Mouse (Mus musculus) erythroblast, adult 5-6 weeks (primary cell): ENCODE measurements around the gene Eif1ad. TPM values are rescaled to one million over a fixed set of nuclear protein-coding genes. Genes with fewer than 3 reads are reported as not detected.
"Not testable (repeated sequence)": the region's sequence is repeated elsewhere in the genome, so short reads cannot be mapped to it uniquely, and the experiment has no call there.

ENCODE experiments used
- ATAC-seq: replicated peaks from 2 replicates; pipeline ENCODE4 v1.8.0; 2016; ENCODE audit warnings: moderate number of reproducible peaks, mild to moderate bottlenecking, moderate TSS enrichment, inconsistent platforms; ENCODE audit not compliant: poor library complexity, low FRiP score, severe bottlenecking
- total RNA-seq, 2 experiments: library from RNA; stranded (forward) in 1 of 2; stranded (reverse) in 1 of 2; fragments of 150-400 nt in 1 of 2; fragments of 200-764, 138-1000 nt in 1 of 2; gene quantifications; 2 replicates each; pipeline versions ENCODE4 v1.2.3 to v1.2.4; 2015 to 2017; ENCODE audit warnings: low replicate concordance in 2 of 2

The Eif1ad gene
- total RNA-seq, 2 experiments from 2014 or later, result 7.3 to 14.7 TPM

DNA sequence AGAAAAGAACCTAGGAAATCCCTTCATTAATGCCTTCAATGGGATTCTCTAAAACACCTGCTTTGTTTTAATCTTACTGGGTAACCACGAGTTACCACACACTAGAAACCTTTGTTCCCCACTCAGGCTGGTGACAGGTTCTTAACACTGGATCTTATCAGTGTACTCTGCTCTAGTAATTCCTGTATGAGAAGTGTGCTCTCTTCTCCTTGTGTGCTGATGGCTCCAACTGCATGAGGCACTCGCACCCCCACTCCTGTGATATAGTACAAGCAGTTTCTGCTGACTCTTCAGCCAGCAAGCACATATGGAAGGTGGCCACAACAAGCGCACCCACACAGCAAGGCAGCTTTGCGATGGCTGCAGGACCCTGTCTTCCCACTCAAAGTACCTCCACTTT is 7.6 kb downstream of the Eif1ad start:
- no peak for ATAC-seq

DNA sequence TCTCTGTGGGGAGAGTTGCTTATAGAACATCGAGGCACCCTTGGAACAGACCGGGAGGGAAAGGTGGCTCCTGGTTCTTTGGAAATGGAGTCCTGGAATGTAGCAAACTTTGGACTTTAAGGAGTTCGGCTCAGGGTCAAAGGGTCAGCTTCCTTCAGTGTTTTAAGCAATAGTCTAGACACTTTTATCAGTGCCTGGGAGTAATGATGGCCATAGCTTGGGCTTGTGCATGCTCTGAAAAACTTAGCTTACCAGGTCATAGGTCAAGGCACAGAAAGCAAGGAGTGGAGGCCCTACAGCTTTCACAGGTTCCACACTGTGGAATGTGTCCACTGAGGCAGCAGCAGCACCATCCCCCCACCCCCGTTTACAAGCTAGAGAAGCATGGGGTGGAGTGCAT is 8.2 kb downstream of the Eif1ad start:
- ATAC-seq, result no peak

DNA sequence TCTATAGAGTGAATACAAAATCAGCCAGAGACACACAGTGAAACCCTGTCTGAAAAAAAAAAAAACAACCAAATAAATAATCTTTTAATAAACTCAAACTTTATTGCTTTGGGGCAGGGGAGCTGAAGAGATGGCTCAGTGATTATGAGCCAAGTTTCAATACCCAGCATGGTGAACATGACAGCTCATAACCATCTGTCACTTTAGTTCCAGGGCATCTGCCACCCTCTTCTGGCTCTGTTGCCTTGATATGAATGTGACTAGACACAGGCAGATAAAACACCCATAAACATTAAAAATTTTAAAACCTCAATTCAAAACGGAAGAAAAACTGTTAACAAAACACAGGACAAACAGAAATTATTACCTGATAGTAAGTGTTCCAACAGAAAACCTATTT is 10.9 kb downstream of the Eif1ad start:
- no peak for ATAC-seq

DNA sequence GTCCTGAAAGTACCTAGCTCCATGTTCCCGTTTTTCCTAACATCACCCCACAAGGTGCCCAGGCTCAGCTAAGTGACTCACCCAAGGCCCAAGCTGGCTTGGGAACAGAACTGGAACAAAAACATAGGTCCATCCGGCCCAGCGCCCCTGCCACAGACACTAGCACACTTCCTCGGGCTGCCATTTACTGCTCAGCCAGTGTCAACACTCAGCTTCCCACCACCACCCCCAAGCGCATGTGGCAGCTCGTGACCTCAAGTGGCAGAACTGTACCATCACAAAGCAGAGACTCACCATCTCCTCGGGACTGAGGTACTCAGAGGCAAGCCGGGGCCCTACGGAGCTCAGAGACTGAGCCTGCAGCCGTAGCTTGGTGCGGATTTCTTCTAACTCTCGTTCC is 16.8 kb downstream of the Eif1ad start:
- no peak for ATAC-seq

DNA sequence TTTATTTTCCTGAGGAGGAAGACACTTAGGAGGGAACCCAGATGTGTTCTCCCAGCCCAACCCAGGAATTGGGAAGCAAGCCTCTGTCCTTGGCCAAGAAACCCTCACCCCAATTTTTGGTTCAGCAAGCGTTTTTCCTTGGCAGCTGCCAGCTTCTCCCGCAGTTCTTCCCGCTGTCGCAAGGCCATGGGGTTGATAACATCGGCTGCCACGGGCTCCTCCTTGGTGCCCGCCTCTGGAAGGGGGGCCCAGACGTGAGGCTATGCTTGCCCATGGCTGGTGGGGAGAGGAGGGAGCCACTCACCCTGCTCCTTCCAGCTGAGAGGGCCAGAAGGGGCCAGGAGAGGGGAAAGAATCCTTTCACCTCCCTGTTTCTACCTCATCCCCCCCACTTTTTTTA is 18.2 kb downstream of the Eif1ad start:
- no peak for ATAC-seq

DNA sequence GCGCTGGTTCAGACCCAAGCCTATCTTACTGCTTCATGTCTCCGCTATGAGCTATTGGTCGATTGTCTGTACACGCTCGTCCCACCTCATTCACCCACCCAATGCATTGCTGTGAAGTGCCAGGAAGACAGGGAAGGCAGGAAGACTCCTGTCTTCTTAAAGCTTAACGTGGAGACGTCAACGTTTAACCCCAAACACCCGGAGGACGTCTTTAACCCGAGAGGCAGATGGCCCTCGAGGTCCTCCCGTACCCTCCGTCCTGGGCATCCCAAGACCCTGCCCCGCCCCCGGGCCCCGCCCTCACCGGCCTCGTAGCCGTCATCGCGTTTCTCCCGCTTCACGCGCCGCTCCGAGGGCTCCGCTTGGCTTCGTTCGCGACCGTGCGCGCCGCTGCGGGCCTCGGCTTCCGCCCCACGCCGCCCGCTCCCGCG is 21.5 kb downstream of the Eif1ad start:
- ATAC-seq, result no peak

DNA sequence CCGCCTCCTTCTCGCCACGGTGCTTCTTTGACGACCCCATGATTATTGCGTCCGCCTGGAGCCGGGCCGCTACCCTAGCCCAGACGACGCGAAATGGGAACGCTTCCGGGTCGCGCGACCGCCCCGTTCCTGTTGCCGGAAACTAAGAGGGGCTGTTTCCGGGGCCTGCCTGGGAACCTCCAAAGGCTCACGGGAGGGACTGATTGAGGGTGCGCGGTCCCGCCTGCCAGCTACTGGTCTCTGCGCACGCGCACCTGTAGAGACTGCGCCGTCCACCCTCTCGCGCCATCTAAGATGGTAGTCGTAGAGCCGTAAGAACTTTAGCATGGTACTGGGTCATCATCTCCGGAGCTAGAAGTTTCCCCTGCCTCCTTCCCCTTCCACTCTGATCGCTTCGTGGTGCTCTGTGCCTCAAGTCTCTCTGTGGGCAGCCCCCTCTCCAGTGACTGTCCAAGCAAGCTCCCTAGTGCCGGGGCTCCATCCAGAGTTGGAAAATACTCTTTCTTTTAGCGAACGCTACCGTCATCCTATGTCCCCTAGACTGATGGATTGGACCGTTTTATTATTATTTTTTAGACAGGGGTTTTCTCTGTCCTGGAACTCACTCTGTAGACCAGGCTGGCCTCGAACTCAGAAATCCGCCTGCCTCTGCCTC is 22.2 kb downstream of the Eif1ad start, which contains the start of gene Sart1:
Gene Sart1 (minus strand): TSS at position 116 of the 655 bp plus-strand sequence.
- ATAC-seq, result peak; percentile 96

DNA sequence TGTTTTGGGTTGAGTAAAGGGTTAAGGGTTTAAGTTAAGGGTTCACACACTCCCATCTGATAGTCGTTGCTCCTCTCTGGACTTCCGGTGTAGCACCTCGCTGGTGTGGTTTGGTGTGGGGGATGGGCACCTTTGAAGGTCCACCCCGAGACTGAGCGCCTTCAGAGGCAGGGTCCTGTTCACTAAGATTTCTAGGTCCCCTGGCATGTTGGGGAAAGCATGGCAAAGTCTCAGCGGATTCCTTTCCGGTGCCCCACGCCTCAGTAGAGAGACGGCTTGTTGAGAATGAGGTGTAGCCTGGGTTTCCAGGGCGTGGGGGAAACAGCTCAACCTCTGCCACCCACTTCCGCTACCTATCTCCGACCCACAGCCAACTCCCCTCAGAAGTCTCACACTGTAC is 23.1 kb downstream of the Eif1ad start:
- ATAC-seq, result peak; percentile 41

DNA sequence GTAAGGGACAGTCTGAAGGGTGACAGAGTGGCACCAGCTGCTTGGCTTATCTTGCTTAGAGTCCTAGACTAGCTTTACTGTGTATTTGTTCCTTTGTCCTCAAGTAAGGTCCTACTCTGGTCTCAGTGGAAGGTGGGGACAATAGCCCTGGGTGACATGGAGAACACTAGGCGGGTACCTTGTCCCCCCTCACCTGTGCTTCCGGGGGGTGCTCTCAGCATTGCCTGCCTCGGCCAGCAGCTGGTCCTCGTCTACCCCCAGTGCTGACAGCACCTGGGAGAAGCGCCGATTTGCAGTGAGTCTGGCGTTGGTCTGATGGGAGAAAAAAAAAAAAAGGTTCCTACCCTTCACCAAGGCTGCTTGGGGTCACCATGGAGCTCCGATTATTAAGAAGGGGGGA is 23.9 kb downstream of the Eif1ad start:
- ATAC-seq, result no peak

DNA sequence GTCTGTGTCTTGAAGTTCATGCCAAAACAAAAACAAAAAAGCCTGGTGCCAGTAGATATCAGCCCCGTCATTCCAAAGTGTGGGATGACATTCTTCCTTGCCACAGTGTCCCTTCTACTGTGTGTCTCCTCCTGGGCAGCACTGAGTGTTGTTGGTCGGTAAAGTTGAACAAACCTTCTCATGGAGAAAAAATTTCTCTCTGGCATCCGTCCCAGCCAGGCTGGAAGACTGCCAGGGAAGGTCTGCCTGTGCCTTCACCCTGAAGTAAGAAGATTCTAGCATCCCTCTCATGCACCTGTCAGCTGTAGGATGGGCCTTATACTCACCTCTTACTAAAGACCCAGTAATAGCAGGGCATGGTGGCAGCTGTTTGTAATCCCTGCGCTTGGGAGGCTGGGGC is 26.4 kb downstream of the Eif1ad start:
- ATAC-seq, result no peak

DNA sequence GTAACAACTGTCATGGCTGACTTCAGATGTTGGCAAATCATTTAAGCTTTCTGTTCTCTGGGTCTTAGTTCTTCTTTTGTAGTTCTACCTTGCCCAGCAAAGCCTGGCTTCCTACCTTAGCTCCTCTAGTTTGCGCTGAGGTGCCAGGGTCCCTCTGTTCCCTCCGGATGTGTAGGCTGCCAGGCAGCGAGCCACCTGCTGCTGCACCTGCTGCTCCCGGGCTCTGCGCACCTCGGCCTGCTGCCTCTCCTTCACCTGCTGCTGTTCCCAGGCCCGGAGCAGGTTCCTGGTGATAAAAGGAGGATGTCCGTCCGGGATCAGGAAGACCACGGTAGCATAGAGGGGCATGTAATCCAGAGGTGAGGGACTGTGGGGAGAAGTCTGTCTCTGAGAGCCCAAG is 27.6 kb downstream of the Eif1ad start:
- ATAC-seq, result no peak

DNA sequence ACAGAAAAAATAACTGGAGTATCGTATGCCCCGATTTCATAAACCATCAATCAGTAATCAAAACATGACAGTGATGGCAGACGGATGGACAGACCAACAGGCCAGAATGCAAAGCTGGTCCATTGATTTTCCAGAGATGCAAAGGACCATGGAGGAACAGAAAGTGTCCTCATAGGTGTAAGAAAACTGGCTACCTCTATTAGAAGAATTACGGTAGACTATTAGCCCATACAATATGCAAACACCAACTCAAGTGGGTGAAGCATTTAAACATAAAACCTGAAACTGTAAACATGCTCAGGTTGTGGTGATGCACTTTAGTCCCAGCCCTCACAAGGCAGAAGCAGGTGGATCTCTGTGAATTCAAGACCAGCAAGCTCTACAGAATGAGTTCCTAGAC is 28.8 kb downstream of the Eif1ad start:
- no peak for ATAC-seq

DNA sequence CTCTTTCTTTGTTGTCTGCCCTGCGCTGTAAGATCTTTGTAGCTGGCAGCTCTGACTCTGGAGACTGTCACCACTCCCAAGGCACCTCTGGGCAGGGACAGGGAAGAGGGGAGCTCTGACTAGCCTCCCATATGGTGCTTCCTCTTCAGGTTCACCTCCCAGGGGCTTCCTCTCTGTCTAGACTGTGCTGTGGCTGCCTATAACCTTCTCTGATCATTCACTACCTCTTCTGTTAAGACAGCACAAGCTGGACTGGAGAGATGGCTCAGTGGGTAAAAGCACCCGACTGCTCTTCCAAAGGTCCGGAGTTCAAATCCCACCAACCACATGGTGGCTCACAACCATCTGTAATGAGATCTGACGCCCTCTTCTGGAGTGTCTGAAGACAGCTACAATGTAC is 34.5 kb downstream of the Eif1ad start:
- ATAC-seq, result not testable (repeated sequence)

DNA sequence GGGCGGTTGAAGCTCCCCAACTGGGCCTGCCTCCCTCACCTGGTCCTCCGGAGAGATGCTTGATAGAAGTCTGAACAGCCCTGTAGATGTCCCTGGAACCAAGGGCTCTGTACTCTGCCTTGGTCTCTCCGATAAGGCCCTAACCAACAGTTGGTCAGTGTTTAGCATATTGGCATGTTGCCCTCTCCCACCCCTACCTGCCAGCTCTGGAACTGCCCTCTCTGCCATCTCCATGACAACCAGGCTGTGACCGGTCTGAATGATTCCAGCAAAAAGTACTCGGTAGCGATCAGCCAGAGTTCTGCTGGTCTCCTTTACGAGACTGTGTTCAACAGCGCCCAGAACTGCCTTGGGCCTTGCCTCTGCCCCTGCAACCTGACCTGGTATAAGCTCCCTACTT is 35.8 kb downstream of the Eif1ad start, which contains the start of gene Tsga10ip:
Gene Tsga10ip (minus strand): TSS at position 234 of the 400 bp plus-strand sequence.
- no peak for ATAC-seq

DNA sequence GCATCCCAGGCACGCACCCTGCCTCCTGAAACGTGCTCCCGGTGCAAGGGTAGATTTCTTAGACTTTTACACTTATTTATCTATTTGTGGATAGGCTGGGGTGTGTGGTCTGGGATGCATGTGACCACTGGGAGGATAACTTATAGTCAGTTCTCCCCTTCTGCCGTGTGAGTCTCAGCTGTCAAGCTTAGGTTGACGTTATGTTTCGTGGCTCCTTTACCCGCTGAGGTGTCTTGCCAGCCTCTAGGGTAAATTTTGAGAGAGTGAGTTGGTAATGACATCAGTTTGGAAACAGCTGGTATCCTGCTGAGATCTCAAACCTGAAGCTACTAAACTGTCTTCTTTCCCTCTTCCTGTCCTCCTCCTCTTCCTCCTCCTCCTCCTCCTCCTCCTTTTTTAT is 39.4 kb downstream of the Eif1ad start:
- ATAC-seq, result peak; percentile 65

DNA sequence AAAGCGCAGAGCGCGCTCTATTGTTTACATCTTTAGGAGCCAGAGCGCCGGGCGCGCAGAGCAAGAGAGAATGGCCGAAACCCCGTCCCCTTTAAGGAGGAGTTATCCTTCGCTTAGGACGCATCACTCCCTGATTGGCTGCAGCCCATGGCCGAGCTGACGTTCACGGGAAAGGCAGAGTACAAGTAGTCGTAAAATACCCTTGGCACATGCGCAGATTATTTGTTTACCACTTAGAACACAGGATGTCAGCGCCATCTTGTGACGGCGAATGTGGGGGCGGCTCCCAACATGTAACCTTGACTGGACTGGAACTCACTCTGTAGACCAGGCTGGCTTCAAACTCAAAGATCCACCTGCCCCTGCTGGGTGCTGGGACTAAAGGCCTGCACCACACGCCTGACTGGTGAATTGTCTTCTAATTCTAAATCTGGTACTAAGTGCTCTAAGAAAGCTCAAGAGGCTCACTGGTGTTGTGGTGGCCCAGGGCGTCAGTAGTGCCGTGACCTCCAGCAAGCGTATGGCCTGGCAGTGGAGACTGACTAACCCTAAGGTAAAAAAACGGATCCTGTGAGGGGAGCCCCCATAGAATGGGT is 40.1 kb downstream of the Eif1ad start:
- peak; percentile 60 for ATAC-seq

DNA sequence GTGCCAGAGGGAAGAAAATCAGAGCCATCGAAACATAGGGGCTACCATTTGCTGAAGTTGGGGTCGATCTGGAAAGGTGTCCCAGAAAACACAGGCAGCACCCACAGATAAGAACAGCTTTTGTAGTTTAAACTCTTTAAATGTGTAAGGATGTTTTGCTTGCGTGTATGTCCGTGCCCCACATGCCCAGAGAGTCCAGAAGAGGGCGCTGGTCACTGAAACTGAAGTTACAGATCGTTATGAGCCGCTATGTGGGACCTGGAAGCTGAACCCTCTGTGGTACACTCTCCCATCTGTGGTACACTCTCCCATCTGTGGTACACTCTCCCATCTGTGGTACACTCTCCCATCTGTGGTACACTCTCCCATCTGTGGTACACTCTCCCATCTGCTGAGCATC is 40.6 kb downstream of the Eif1ad start:
- ATAC-seq, result peak; percentile 84

DNA sequence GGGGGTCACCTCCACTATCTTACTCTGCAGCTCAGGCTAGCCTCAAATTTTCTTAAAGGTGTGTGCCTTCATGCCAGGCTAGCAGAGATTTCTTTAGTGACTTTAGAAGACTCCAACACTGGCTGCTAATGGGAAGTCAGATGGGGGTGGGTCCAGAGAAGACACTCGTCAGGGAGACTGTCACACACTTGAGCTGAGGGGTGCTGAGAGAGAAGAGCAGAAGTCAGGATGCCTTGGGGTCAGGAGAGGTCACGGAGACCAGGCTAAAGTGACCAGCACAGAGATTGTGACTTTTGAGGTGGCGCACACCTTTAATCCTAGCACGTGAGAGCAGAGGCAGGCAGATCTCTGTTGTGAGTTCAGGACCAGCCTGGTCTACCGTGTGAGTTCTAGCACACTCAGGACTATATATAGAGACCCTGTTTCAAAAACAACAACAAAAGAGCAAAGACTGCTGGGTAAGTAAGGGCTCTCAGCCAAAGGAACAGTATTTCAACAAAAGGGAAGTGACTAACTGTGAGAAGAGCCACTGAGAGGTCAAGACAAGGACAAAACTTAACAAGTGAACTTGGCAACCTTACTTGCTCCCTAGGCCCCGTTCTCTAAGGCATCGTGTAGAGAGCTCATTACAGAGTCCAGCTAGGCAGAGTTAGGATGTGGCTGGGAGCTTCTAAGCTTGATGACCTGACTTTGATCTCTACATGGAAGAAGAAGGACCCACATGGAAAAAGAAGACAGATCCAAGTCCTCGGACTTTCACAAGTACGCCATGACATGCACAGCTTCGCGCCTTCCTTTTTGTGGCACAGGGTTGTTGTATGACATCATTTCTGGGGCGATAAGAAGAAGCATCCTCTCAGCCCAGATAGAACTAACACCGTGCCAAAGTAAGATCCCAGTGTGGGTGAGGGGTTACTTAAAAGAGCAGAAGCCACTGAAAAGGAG is 41.8 kb downstream of the Eif1ad start:
- ATAC-seq, result no peak

DNA sequence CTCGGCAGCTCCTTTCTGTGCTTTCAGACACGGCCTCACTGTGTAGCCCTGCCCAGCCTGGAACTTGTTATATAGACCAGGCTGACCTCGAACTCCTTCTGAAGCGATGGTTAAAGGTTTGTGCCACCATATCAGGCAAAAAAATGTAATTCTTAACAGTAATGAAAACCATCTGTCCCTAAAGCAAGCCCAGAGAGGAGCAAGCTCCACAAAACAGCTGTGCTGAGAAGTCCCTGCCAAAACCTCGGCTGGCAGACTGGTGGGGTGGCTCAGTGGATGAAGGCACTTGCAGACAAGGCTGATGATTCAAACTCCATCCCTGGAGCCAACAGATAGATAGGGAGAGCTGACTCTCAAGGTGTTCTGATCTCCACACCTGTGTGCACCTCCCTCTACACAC is 42.5 kb downstream of the Eif1ad start:
- no peak for ATAC-seq

DNA sequence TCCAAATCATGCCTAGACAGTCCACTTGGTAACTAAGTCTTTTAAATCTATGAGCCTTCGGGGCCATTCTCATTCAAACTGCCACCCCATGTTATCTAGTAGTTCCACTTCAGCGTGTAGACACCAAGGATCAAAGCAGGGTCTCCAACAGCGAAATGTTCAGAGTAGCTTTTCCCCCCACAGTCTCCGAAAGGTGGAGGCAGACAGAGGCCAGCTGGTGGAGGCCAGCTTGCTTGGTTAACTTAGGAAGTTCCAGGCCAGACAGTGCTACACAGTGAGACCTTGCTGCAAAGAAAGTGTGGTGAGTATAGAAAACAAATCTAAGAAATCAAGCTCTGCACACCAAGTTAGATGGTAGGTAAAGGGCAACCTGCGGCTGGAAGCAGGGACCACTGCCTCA is 44.1 kb downstream of the Eif1ad start:
- no peak for ATAC-seq

DNA sequence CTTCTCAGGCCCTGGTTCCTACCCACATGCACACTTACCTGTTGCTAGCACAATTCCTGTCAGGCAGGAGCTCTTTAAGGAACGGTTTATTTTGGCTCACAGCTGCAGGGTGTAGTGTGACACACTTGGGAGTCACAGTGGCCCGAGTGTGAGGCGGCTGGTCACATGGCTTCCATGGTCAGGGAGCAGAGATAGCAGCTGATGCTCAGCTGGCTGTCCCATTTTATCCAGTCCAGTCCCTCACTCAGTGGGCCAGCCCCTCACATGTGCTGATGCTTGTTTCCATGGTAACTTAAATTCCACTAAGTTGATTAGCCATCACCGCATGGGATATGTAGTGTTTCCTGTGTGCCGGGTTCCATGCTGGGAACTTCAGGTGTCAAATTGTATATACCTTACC is 45.4 kb downstream of the Eif1ad start:
- no peak for ATAC-seq
